Mouse (Mus musculus) bone marrow macrophage, adult 2 months (primary cell): ENCODE data around the gene Herc1.

ENCODE experiments used
- CTCF ChIP-seq: IDR thresholded peaks from 2 replicates; pipeline ENCODE4 v1.5.1; 2012; ENCODE audit warnings: low read depth, mild to moderate bottlenecking, low read length, moderate library complexity
- POLR2A ChIP-seq: IDR thresholded peaks from 2 replicates; pipeline ENCODE4 v1.6.1; 2012; ENCODE audit warnings: mild to moderate bottlenecking, low read depth, low read length, borderline replicate concordance

DNA sequence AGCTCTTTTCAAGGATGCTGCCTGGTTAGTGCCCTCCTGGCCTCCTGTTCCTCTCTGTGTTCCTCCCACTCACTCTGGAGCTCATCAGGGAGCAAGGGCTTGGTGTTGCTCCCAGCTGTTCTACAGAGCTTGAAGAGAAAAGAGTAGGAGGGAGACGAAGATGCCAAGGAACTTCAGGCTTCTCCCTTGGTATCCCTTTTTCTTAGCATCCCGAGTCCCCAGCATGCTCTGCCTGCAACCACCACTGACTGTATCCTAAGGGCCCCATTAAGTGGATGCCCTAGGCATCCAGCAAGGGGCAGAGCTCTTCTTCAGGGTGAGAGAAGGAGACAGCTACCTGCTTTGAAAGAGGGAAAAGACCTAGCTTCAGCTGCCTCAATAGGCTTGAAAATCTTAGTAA, 33.6 kb upstream of the Herc1 start:
- TF ChIP-seq POLR2A (no peak), CTCF (no peak)
